Comparison of ENCODE assay signal across 23 mouse cellular contexts in genomic region chr2:160617741-160618140, GRCm38 (mm10).
"Had no signal": no experiment of that assay in that cellular context is flagged by ENCODE, and none has a peak within 500 bp of the region (broad histone marks: within the 10 kb centered on the region; RNA-seq: fewer than 3 reads in every experiment).

No protein-coding gene starts in this region.

- H3K27me3 ChIP-seq: heart, embryonic 13.5 days; heart, embryonic 15.5 days; hindbrain, embryonic 13.5 days; hindbrain, embryonic 15.5 days; kidney, embryonic 15.5 days; limb, embryonic 13.5 days; limb, embryonic 15.5 days had no signal

- H3K9me3 ChIP-seq: heart, embryonic 13.5 days; heart, embryonic 15.5 days; hindbrain, embryonic 13.5 days; hindbrain, embryonic 15.5 days; kidney, embryonic 15.5 days; limb, embryonic 13.5 days; limb, embryonic 15.5 days had no signal

- H3K9ac ChIP-seq: forebrain, postnatal 0 days; heart, embryonic 13.5 days; heart, embryonic 15.5 days; hindbrain, embryonic 13.5 days; hindbrain, embryonic 15.5 days; kidney, embryonic 15.5 days; limb, embryonic 13.5 days; limb, embryonic 15.5 days had no signal

- H3K4me3 ChIP-seq: heart, embryonic 13.5 days; heart, embryonic 15.5 days; hindbrain, embryonic 13.5 days; hindbrain, embryonic 15.5 days; kidney, embryonic 15.5 days; limb, embryonic 13.5 days; limb, embryonic 15.5 days had no signal

- DNase-seq: forebrain, postnatal 0 days; gastrocnemius, postnatal 14 days; gastrocnemius, postnatal 36 days; heart, adult 18-20 months; kidney, adult 11 months; kidney, adult 2 months; kidney, adult 9 months; kidney, postnatal 14 days; kidney, postnatal 36 days; layer of hippocampus, adult 9-11 months; layer of hippocampus, postnatal 36 days; left cerebral cortex, postnatal 4 days had no signal

- H3K4me2 ChIP-seq: heart, embryonic 11.5 days; heart, embryonic 13.5 days; heart, embryonic 15.5 days; hindbrain, embryonic 13.5 days; hindbrain, embryonic 15.5 days; kidney, embryonic 15.5 days; limb, embryonic 13.5 days; limb, embryonic 15.5 days had no signal

- H3K36me3 ChIP-seq: heart, embryonic 13.5 days; heart, embryonic 15.5 days; hindbrain, embryonic 13.5 days; hindbrain, embryonic 15.5 days; kidney, embryonic 15.5 days; limb, embryonic 13.5 days; limb, embryonic 15.5 days had no signal

- H3K27ac ChIP-seq: heart, embryonic 13.5 days; heart, embryonic 15.5 days; hindbrain, embryonic 13.5 days; hindbrain, embryonic 15.5 days; hindbrain, postnatal 0 days; kidney, embryonic 15.5 days; kidney, postnatal 0 days; limb, embryonic 13.5 days; limb, embryonic 15.5 days had no signal

- ATAC-seq: forebrain, postnatal 0 days; hindbrain, postnatal 0 days; intestine, embryonic 16.5 days had no signal
